Mouse (Mus musculus): ENCODE measurements around the gene Slc22a26.
"Not testable (repeated sequence)": the region's sequence is repeated elsewhere in the genome, so short reads cannot be mapped to it uniquely, and the experiment has no call there.

The Slc22a26 gene

DNA sequence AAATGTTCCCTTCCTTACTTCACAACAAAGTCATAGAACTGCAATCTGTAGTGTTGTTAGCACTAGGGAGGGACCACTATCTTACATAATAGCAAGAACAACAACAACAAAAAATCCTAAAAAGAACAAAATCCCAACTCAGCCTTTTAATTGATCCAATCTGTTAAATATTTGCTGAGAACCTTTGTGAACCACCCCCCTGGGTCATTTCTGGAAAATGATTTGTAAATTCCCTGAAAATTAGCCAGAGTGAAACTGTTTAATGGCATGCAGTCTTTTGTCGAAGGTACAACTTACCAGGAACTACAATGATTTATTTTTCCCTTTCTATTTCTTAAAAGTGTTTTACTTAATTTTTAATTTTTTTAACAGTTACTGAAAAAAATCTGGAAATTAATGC is at the start of gene Slc22a26:
TSS of gene Slc22a26 (minus strand) at position 97 of the 400 bp plus-strand sequence.
- DNase-seq = no peak

DNA sequence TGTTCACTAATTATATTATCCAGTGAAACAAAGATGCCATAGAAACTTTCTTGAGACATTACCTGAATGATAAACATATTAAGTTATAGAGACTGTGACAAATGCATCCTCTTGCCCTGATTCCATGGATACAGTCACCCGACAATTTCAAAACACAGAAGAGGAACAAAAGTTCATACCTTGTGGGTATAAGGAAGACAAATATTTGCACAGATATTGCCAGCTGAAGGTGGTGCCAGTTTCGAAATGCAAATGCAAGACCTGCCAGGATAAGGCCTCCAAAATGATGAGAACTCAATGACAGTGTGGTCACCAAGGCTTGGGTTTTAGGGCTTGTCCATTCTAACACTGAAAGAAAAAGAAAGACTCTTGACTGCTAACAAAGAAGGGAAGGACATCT is 27.4 kb upstream of the Slc22a26 start:
- no peak for DNase-seq

DNA sequence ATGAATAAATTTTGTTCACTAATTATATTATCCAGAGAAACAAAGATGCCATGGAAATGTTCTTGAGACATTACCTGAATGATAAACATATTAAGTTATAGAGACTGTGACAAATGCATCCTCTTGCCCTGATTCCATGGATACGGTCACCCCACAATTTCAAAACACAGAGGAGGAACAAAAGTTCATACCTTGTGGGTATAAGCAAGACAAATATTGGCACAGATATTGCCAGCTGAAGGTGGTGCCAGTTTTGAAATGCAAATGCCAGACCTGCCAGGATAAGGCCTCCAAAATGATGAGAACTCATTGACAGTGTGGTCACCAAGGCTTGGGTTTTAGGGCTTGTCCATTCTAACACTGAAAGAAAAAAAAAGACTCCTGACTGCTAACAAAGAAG is 11.9 kb downstream of the Slc22a26 start:
- no peak for DNase-seq

DNA sequence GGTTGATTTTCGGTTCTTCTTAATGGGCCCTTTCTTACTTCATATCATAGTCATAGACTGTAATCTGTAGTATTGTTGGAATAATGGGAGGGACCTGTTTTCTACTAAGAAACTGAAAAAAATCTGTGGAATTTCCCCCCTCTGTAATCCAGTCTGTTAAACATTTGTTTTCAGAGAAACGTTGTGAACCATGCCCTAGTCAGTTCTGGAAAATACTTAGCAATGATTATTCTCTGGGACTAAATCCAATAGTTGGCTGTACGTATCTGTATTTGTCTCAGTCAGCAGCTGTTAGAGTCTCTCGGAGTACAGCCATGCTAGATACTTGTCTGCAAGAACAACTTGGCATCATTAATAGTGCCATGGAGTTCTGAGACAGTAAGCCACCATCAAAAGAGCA is 27.2 kb downstream of the Slc22a26 start:
- DNase-seq = no peak

DNA sequence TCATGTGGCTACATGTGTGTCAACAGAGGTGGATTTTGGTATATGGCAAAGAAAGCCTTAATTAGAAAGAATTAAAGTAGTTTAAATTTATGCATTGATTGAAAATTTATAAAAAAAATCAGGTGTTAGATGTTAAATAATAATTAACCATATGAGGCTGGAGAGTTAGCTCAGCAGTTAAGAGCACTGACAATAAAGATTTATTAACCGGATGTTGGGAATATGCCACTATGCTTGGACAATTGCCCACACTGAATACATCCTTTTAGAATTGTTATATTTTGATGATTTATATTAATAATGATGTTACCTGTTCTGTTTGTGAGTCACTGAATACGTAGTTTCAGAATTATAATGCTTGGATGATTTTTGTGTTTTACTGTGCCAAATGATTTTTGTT is 36.3 kb downstream of the Slc22a26 start:
- no peak for DNase-seq

DNA sequence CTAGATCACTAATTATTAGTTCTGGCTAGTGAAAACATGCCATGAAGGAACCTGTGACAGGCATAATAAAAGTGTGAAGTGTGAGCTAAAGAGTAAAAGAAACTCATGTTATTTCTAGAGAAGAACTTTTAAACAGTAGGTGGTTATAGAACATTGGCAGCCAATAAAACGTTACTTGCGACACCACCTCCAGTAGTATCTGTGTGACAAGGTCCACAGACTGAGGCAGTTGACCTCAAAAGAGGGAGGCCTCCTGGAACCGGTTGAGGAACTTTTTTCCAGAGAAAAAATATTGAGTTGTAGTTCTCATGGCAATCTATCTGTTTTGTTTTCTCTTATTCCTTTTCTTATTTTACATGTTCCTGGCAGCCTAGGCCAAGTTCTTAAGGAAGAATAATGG is 36.9 kb downstream of the Slc22a26 start:
- no peak for DNase-seq

DNA sequence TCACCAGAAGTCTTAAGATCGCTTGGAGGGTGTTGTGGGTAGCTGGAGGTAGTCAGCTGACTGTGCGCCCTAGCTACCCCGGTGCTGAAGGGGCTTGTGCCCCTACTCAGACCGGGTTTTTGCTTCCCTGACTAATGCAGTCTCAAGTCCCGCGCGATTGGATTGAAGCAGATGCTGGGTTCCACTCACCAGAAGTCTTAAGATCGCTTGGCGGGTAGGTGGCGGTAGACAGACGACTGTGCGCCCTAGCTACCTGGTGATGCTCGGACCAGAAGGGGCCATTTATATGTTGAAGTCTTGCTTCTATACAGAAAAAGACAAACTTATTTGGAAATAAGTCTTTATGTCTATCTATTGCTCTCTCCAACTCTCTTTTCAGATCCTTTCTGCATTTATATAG is 49.1 kb downstream of the Slc22a26 start:
- DNase-seq = not testable (repeated sequence)

Measured in cerebellum, adult 9-11 months (tissue).